Mouse (Mus musculus) heart, adult 2 months (tissue): Measurements from ENCODE around the gene Fau. TPM values are rescaled to one million over a fixed set of nuclear protein-coding genes. Genes with fewer than 3 reads are reported as not detected.

ENCODE experiments used
- DNase-seq, 2 experiments: peaks; one replicate each; pipeline ENCODE4 v3.0.0; 2021
- H3K27ac ChIP-seq: fragments of 200-600 bp; 2 replicates; pipeline ENCODE4 v1.8.1; 2022
- H3K27me3 ChIP-seq: fragments of 200-500 bp; 2 replicates; pipeline ENCODE4 v1.6.1; 2012; ENCODE audit warnings: mild to moderate bottlenecking, low read length, inconsistent platforms, mixed read lengths; ENCODE audit not compliant: control insufficient read depth, insufficient read depth
- H3K36me3 ChIP-seq: fragments of 200-500 bp; 2 replicates; pipeline ENCODE4 v1.6.1; 2012; ENCODE audit warnings: low read length, inconsistent platforms; ENCODE audit not compliant: control insufficient read depth, insufficient read depth
- H3K4me1 ChIP-seq: fragments of 200-500 bp; 2 replicates; pipeline ENCODE4 v1.6.1; 2011; ENCODE audit warnings: low read length; ENCODE audit not compliant: control insufficient read depth, insufficient read depth
- H3K4me3 ChIP-seq: fragments of 200-600 bp; 2 replicates; pipeline ENCODE4 v1.8.1; 2022
- H3K79me2 ChIP-seq: fragments of 200-500 bp; replicated peaks from 2 replicates; pipeline ENCODE4 v1.6.1; 2012; ENCODE audit warnings: mild to moderate bottlenecking, inconsistent platforms, low read length, moderate library complexity, mixed read lengths; ENCODE audit not compliant: control insufficient read depth, insufficient read depth
- H3K9ac ChIP-seq: fragments of 200-500 bp; 2 replicates; pipeline ENCODE4 v1.6.1; 2012; ENCODE audit warnings: low read depth, mild to moderate bottlenecking, control low read depth, inconsistent platforms, low read length, mixed read lengths
- CTCF ChIP-seq: fragments of 200-600 bp; IDR thresholded peaks from 2 replicates; pipeline ENCODE4 v1.8.1; 2022; ENCODE audit warnings: antibody characterized with exemption, mild to moderate bottlenecking, moderate library complexity
- EP300 ChIP-seq: fragments of 200-500 bp; IDR thresholded peaks from 2 replicates; pipeline ENCODE4 v1.6.1; 2011; ENCODE audit warnings: low read depth, low read length, control low read depth; ENCODE audit not compliant: insufficient read depth
- POLR2A ChIP-seq: fragments of 200-500 bp; IDR thresholded peaks from 2 replicates; pipeline ENCODE4 v1.6.1; 2011; ENCODE audit warnings: mild to moderate bottlenecking, low read depth, low read length, control low read depth; ENCODE audit not compliant: insufficient read depth
- WGBS: fragments of 180-500 bp; shearing (Covaris S2); methylation state at CpG from one replicate; pipeline ENCODE4 v1.1.7; 2018; 5-methylcytosine and 5-hydroxymethylcytosine counted together
- intact Hi-C: fragments of 180-260 bp; cut with DNase I; formaldehyde crosslinking; loops from one replicate; pipeline ENCODE4 v1.15.1; 2025
- microRNA-seq, 2 experiments: library from miRNA; unstranded; fragments of <30 nt; microRNA quantifications; one replicate each; pipeline ENCODE4 v1.2.0; 2021
- polyA plus RNA-seq: library from polyadenylated mRNA; depleted of rRNA; stranded (reverse); fragments of >200 nt; gene quantifications from 2 replicates; pipeline ENCODE4 v1.2.3, GENCODE M21; 2012; rRNA removed
- total RNA-seq, 2 experiments: library from RNA; stranded (reverse); gene quantifications; 2 replicates each; pipeline ENCODE4 v1.2.3; 2021

Gene Fau
- total and polyA plus RNA-seq, 3 experiments = 386 to 636 (median 550) TPM

DNA sequence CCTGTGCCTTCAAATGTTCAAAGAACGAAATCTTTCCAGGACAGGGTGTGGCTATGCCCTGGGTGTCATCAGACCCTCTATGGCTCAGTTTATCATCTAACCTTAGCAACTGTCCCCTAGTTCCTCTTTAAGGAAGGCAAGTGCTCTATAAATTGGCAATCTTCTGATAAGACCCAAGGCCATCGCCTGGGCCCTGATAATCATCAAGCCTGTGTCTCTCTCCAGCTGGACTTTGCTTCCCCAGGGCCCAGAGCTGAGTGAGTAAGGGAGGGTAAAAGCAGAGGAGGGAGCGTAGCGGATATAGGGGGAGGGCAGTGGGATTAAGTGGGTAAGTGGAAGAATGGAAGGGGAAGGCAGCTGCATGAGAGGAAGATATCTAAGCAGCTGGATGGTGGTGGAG is 46.8 kb downstream of the Fau start:
- H3K27me3 ChIP-seq = no peaks in the 10 kb centered on the region
- DNase-seq = no peak
- no peak overlapping the region for H3K9ac ChIP-seq
- H3K4me3 ChIP-seq = no peak overlapping the region
- H3K36me3 ChIP-seq = no peaks in the 10 kb centered on the region
- WGBS = 62% methylated on average over 4 of the region's 4 CpGs
- H3K27ac ChIP-seq = no peak overlapping the region
- no peaks in the 10 kb centered on the region for H3K4me1 ChIP-seq
- TF ChIP-seq EP300 = no peak
- TF ChIP-seq CTCF = no peak
- no peak for TF ChIP-seq POLR2A
- intact Hi-C loops = no loop called here
- H3K79me2 ChIP-seq = no peaks in the 10 kb centered on the region

DNA sequence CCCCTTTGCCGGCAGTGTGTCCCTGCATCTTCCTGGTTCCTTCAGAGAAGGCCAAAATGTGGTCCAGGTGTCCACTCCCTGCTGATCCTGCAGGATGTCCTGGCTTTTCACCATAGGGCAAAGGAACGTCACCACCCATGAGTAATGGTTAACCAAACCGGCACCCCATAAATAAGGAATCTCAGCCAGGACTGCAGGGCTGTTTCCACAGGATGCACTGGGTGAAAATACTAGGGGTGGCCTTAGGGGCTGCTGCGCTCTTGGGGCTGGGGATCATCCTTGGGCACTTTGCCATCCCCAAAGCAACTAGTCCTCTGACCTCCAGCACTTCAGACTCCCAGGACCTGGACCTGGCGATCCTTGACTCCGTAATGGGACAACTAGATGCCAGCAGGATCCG is 47.9 kb downstream of the Fau start, which contains the start of gene Naaladl1:
TSS of gene Naaladl1 (plus strand) at position 197 of the 400 bp plus-strand sequence.
- Histone ChIP-seq H3K27ac (no peak within 1 kb of the TSS), H3K36me3 (no peaks in the 10 kb centered on the region), H3K4me3 (no peak within 1 kb of the TSS), H3K79me2 (no peaks in the 10 kb centered on the region), H3K4me1 (no peaks in the 10 kb centered on the region), H3K9ac (no peak within 1 kb of the TSS), H3K27me3 (no peaks in the 10 kb centered on the region)
- TF ChIP-seq CTCF = no peak
- no peak for TF ChIP-seq EP300
- TF ChIP-seq POLR2A = no peak
- DNase-seq = no peak
- intact Hi-C loops = no loop called here
- 90% methylated on average over 7 of the region's 7 CpGs for WGBS

Small RNA genes within 50 kb of the gene (microRNA-seq; reads per million reads assigned to microRNA genes)
- 1.9 to 2.2 reads per million in 2 experiments for gene Mir6988

Other genes with a start within 250 kb of the Fau start
- gene Frmd8, start 182.6 kb upstream of the Fau start, total RNA-seq = 1 to 10 TPM; 7.7 to 8.4 TPM
- 7.0 and 9.3 TPM in 2 replicates for gene Frmd8, start 182.6 kb upstream of the Fau start, polyA plus RNA-seq
- gene Slc25a45, start 180.0 kb upstream of the Fau start, total RNA-seq = 1 to 10 TPM; 2.8 TPM
- 7.9 and 8.2 TPM in 2 replicates for gene Slc25a45, start 180.0 kb upstream of the Fau start, polyA plus RNA-seq
- gene Tigd3, start 163.7 kb upstream of the Fau start, total RNA-seq = under 1 TPM; 0.14 to 0.47 TPM
- gene Tigd3, start 163.7 kb upstream of the Fau start, polyA plus RNA-seq = 0.25 and 0.67 TPM in 2 replicates
- 10 to 100 TPM; 82.3 to 83.5 TPM for gene Dpf2, start 144.8 kb upstream of the Fau start, total RNA-seq
- gene Dpf2, start 144.8 kb upstream of the Fau start, polyA plus RNA-seq = 71.8 and 104 TPM in 2 replicates
- gene Cdc42ep2, start 133.0 kb upstream of the Fau start, total RNA-seq = 1 to 10 TPM; 8.0 to 8.4 TPM
- 11.7 and 19.0 TPM in 2 replicates for gene Cdc42ep2, start 133.0 kb upstream of the Fau start, polyA plus RNA-seq
- gene Pola2, start 93.6 kb upstream of the Fau start, total RNA-seq = 10 to 100 TPM in 1 of 2 experiments, 1 to 10 TPM in 1; 8.6 to 10.9 TPM
- gene Pola2, start 93.6 kb upstream of the Fau start, polyA plus RNA-seq = 27.9 and 38.7 TPM in 2 replicates
- gene Slc22a20, start 71.7 kb upstream of the Fau start, total RNA-seq = not detected
- gene Slc22a20, start 71.7 kb upstream of the Fau start, polyA plus RNA-seq = not detected in 2 replicates
- 10 to 100 TPM; 26.4 to 26.8 TPM for gene Capn1, start 41.9 kb upstream of the Fau start, total RNA-seq
- 21.5 and 26.2 TPM in 2 replicates for gene Capn1, start 41.9 kb upstream of the Fau start, polyA plus RNA-seq
- gene Syvn1, start 11.3 kb upstream of the Fau start, total RNA-seq = 10 to 100 TPM; 21.3 to 24.2 TPM
- gene Syvn1, start 11.3 kb upstream of the Fau start, polyA plus RNA-seq = 17.1 and 23.1 TPM in 2 replicates
- 10 to 100 TPM; 37.1 to 39.0 TPM for gene Mrpl49, start 59 bp upstream of the Fau start, total RNA-seq
- 23.5 and 33.0 TPM in 2 replicates for gene Mrpl49, start 59 bp upstream of the Fau start, polyA plus RNA-seq
- 10 to 100 TPM in 1 of 2 experiments, 1 to 10 TPM in 1; 9.9 to 13.4 TPM for gene Znhit2, start 3.3 kb downstream of the Fau start, total RNA-seq
- gene Znhit2, start 3.3 kb downstream of the Fau start, polyA plus RNA-seq = 12.3 and 14.4 TPM in 2 replicates
- gene Tm7sf2, start 10.5 kb downstream of the Fau start, total RNA-seq = 1 to 10 TPM; 2.7 to 3.7 TPM
- gene Tm7sf2, start 10.5 kb downstream of the Fau start, polyA plus RNA-seq = 9.3 and 11.9 TPM in 2 replicates
- 10 to 100 TPM; 19.1 to 22.0 TPM for gene Vps51, start 19.4 kb downstream of the Fau start, total RNA-seq
- 35.1 and 39.0 TPM in 2 replicates for gene Vps51, start 19.4 kb downstream of the Fau start, polyA plus RNA-seq
- not detected for gene Tmem262, start 22.2 kb downstream of the Fau start, total RNA-seq
- gene Tmem262, start 22.2 kb downstream of the Fau start, polyA plus RNA-seq = not detected in 2 replicates
- gene Gm28374, start 24.4 kb downstream of the Fau start, total RNA-seq = not detected
- gene Gm28374, start 24.4 kb downstream of the Fau start, polyA plus RNA-seq = not detected in 2 replicates
- 10 to 100 TPM; 13.8 to 15.6 TPM for gene Zfpl1, start 27.1 kb downstream of the Fau start, total RNA-seq
- gene Zfpl1, start 27.1 kb downstream of the Fau start, polyA plus RNA-seq = 47.5 and 50.7 TPM in 2 replicates
- gene Cdca5, start 27.1 kb downstream of the Fau start, total RNA-seq = not detected
- gene Cdca5, start 27.1 kb downstream of the Fau start, polyA plus RNA-seq = 0.09 and 0.27 TPM in 2 replicates
- not detected for gene AC131692.1, start 36.6 kb downstream of the Fau start, total RNA-seq
- not detected in 2 replicates for gene AC131692.1, start 36.6 kb downstream of the Fau start, polyA plus RNA-seq
- gene Naaladl1, start 47.9 kb downstream of the Fau start, total RNA-seq = not detected
- gene Naaladl1, start 47.9 kb downstream of the Fau start, polyA plus RNA-seq = not detected in 2 replicates
- gene Sac3d1, start 60.8 kb downstream of the Fau start, total RNA-seq = 10 to 100 TPM in 1 of 2 experiments, 1 to 10 TPM in 1; 8.7 to 10.3 TPM
- gene Sac3d1, start 60.8 kb downstream of the Fau start, polyA plus RNA-seq = 13.1 and 15.4 TPM in 2 replicates
- 10 to 100 TPM; 14.1 to 16.6 TPM for gene Snx15, start 70.5 kb downstream of the Fau start, total RNA-seq
- 22.0 and 29.5 TPM in 2 replicates for gene Snx15, start 70.5 kb downstream of the Fau start, polyA plus RNA-seq
- 1 to 10 TPM in 1 of 2 experiments, under 1 TPM in 1; 0.98 to 1.6 TPM for gene Batf2, start 83.1 kb downstream of the Fau start, total RNA-seq
- gene Batf2, start 83.1 kb downstream of the Fau start, polyA plus RNA-seq = 2.3 and 3.2 TPM in 2 replicates
- 10 to 100 TPM; 62.1 to 72.9 TPM for gene Arl2, start 83.7 kb downstream of the Fau start, total RNA-seq
- gene Arl2, start 83.7 kb downstream of the Fau start, polyA plus RNA-seq = 153 and 155 TPM in 2 replicates
- gene Majin, start 126.5 kb downstream of the Fau start, total RNA-seq = not detected
- 0.20 and 0.23 TPM in 2 replicates for gene Majin, start 126.5 kb downstream of the Fau start, polyA plus RNA-seq
- gene Gpha2, start 168.5 kb downstream of the Fau start, total RNA-seq = not detected
- gene Gpha2, start 168.5 kb downstream of the Fau start, polyA plus RNA-seq = 0.27 TPM in 1 of 2 replicates, not detected in the other
- gene Ppp2r5b, start 178.0 kb downstream of the Fau start, total RNA-seq = 10 to 100 TPM; 34.8 to 35.1 TPM
- 36.8 and 40.6 TPM in 2 replicates for gene Ppp2r5b, start 178.0 kb downstream of the Fau start, polyA plus RNA-seq
- gene Atg2a, start 183.8 kb downstream of the Fau start, total RNA-seq = 10 to 100 TPM; 20.5 to 24.5 TPM
- 26.3 and 26.7 TPM in 2 replicates for gene Atg2a, start 183.8 kb downstream of the Fau start, polyA plus RNA-seq
- 100 to 1,000 TPM in 1 of 2 experiments, 10 to 100 TPM in 1; 98.0 to 120 TPM for gene Ehd1, start 218.9 kb downstream of the Fau start, total RNA-seq
- gene Ehd1, start 218.9 kb downstream of the Fau start, polyA plus RNA-seq = 111 and 142 TPM in 2 replicates
- 10 to 100 TPM; 11.7 to 13.9 TPM for gene Cdc42bpg, start 248.6 kb downstream of the Fau start, total RNA-seq
- 7.0 and 7.7 TPM in 2 replicates for gene Cdc42bpg, start 248.6 kb downstream of the Fau start, polyA plus RNA-seq